Mouse (Mus musculus) layer of hippocampus, postnatal 25 days (tissue): ENCODE measurements around the gene Usp44. TPM values are rescaled to one million over a fixed set of nuclear protein-coding genes. Genes with fewer than 3 reads are reported as not detected.
"Not testable (repeated sequence)": the region's sequence is repeated elsewhere in the genome, so short reads cannot be mapped to it uniquely, and the experiment has no call there.

Source experiments
- DNase-seq, 2 experiments: peaks; one replicate each; pipeline ENCODE4 v3.0.0; 2022; ENCODE audit warnings: mixed read lengths in 2 of 2, low spot score in 1 of 2; ENCODE audit errors: extremely low spot score in 1 of 2
- total RNA-seq, 2 experiments: library from RNA; stranded (reverse); gene quantifications; 2 replicates each; pipeline ENCODE4 v1.2.3; 2021

Usp44 gene
- total RNA-seq, 2 experiments from 2014 or later = not detected

- not testable (repeated sequence) for DNase-seq
These were observed 3.8 kb downstream of the Usp44 start for GRCm38 (mm10) chr10:93835115-93835514.

- no peak for DNase-seq
These were observed 15.4 kb downstream of the Usp44 start for GRCm38 (mm10) chr10:93846706-93847105.

- DNase-seq = no peak
These were observed 23.8 kb downstream of the Usp44 start for GRCm38 (mm10) chr10:93855126-93855525.

- DNase-seq = no peak
These were observed 24.7 kb downstream of the Usp44 start for GRCm38 (mm10) chr10:93856095-93856494.

GRCm38 (mm10) chr10:93868401-93868800, 37.0 kb downstream of the Usp44 start:
- no peak for DNase-seq

GRCm38 (mm10) chr10:93868886-93869285, 37.5 kb downstream of the Usp44 start:
- DNase-seq = no peak

- DNase-seq = no peak
These were observed 45.4 kb downstream of the Usp44 start for GRCm38 (mm10) chr10:93876772-93877171.

GRCm38 (mm10) chr10:93878732-93879131, 47.4 kb downstream of the Usp44 start:
- no peak for DNase-seq

GRCm38 (mm10) chr10:93881918-93882317, 50.6 kb downstream of the Usp44 start:
- no peak for DNase-seq

GRCm38 (mm10) chr10:93882738-93883364, 51.5 kb downstream of the Usp44 start:
- DNase-seq = no peak

GRCm38 (mm10) chr10:93885839-93886477, 54.6 kb downstream of the Usp44 start:
- no peak for DNase-seq

GRCm38 (mm10) chr10:93888590-93888934, 57.2 kb downstream of the Usp44 start:
- no peak for DNase-seq

- peak in 1 of 2 experiments; percentile 27 for DNase-seq
These were observed 57.7 kb downstream of the Usp44 start for GRCm38 (mm10) chr10:93888935-93889578.

GRCm38 (mm10) chr10:93889579-93889950, 58.2 kb downstream of the Usp44 start:
- peak; percentile 74 to 87 for DNase-seq

- DNase-seq = peak in 1 of 2 experiments; percentile 21
These were observed 58.6 kb downstream of the Usp44 start for GRCm38 (mm10) chr10:93889976-93890375.

GRCm38 (mm10) chr10:93890565-93890964, 59.2 kb downstream of the Usp44 start:
- no peak for DNase-seq

- DNase-seq = no peak
These were observed 59.7 kb downstream of the Usp44 start for GRCm38 (mm10) chr10:93891031-93891430.

- no peak for DNase-seq
These were observed 61.2 kb downstream of the Usp44 start for GRCm38 (mm10) chr10:93892551-93892950.

GRCm38 (mm10) chr10:93897043-93897646, 65.8 kb downstream of the Usp44 start, which contains the start of gene Metap2:
Gene Metap2 (minus strand): TSS chr10:93897093.
- DNase-seq = no peak

GRCm38 (mm10) chr10:93899303-93899702, 67.9 kb downstream of the Usp44 start:
- no peak for DNase-seq

GRCm38 (mm10) chr10:93899907-93900306, 68.6 kb downstream of the Usp44 start:
- no peak for DNase-seq
